Mouse (Mus musculus): ENCODE results near the gene Syne4. TPM values are rescaled to one million over a fixed set of nuclear protein-coding genes. Genes with fewer than 3 reads are reported as not detected.

Gene Syne4
- polyA plus RNA-seq, 1 experiment from 2014 or later: 13.0 TPM

GRCm38 (mm10) chr7:30323795-30324194, 9.2 kb downstream of the Syne4 start, which contains the start of gene Sdhaf1:
Gene Sdhaf1, minus strand, starts transcription at chr7:30323895.
- Histone ChIP-seq H3K4me1 (ENCODE audit: control insufficient read depth in 2 of 2, insufficient read depth in 2 of 2, low read length in 2 of 2) (peaks cover 8 to 27% of the 10 kb centered on the region in 2 experiments), H3K4me3 (ENCODE audit: control insufficient read depth in 1 of 2, insufficient read depth in 1 of 2, low read depth in 1 of 2, low read length in 2 of 2) (peak within 1 kb of the TSS; percentile 39 to 80; a peak in 3 of 4 replicates), H3K36me3 (ENCODE audit: control insufficient read depth, insufficient read depth, low read length) (no peaks in the 10 kb centered on the region), H3K27me3 (ENCODE audit: control insufficient read depth, insufficient read depth, low read length) (no peaks in the 10 kb centered on the region), H3K27ac (replicated peaks in 1 of 2; ENCODE audit: control insufficient read depth in 1 of 2, insufficient read depth in 1 of 2, low read depth in 2 of 2, low read length in 2 of 2) (peak within 1 kb of the TSS; percentile 86 to 92), H3K4me2 (ENCODE audit: low read length) (peak within 1 kb of the TSS; percentile 89), H3K9ac (ENCODE audit: low read length) (peak within 1 kb of the TSS; percentile 72), H3K9me3 (ENCODE audit: control insufficient read depth, low read length) (no peaks in the 10 kb centered on the region)
- WGBS: 79% methylated on average over 3 of the region's 3 CpGs
- no peak for ATAC-seq (ENCODE audit: insufficient number of reproducible peaks, insufficient read depth, low FRiP score, low read depth)

- WGBS: 75% methylated on average over 5 of the region's 5 CpGs
- no peak overlapping the region for H3K4me3 ChIP-seq (ENCODE audit: control insufficient read depth in 1 of 2, insufficient read depth in 1 of 2, low read depth in 1 of 2, low read length in 2 of 2)
- no peak for ATAC-seq (ENCODE audit: insufficient number of reproducible peaks, insufficient read depth, low FRiP score, low read depth)
- H3K27ac ChIP-seq (replicated peaks in 1 of 2; ENCODE audit: control insufficient read depth in 1 of 2, insufficient read depth in 1 of 2, low read depth in 2 of 2, low read length in 2 of 2): no peak overlapping the region
- no peak overlapping the region for H3K9ac ChIP-seq (ENCODE audit: low read length)
- H3K4me2 ChIP-seq (ENCODE audit: low read length): no peak overlapping the region
- peaks cover 8 to 27% of the 10 kb centered on the region in 2 experiments for H3K4me1 ChIP-seq (ENCODE audit: control insufficient read depth in 2 of 2, insufficient read depth in 2 of 2, low read length in 2 of 2)
- no peaks in the 10 kb centered on the region for H3K27me3 ChIP-seq (ENCODE audit: control insufficient read depth, insufficient read depth, low read length)
- no peaks in the 10 kb centered on the region for H3K9me3 ChIP-seq (ENCODE audit: control insufficient read depth, low read length)
- no peaks in the 10 kb centered on the region for H3K36me3 ChIP-seq (ENCODE audit: control insufficient read depth, insufficient read depth, low read length)
Measured at GRCm38 (mm10) chr7:30324300-30324944, 9.8 kb downstream of the Syne4 start.

GRCm38 (mm10) chr7:30325364-30325763, 10.8 kb downstream of the Syne4 start:
- H3K9me3 ChIP-seq (ENCODE audit: control insufficient read depth, low read length): no peaks in the 10 kb centered on the region
- 55% methylated on average over 2 of the region's 2 CpGs for WGBS
- H3K27me3 ChIP-seq (ENCODE audit: control insufficient read depth, insufficient read depth, low read length): no peaks in the 10 kb centered on the region
- H3K9ac ChIP-seq (ENCODE audit: low read length): no peak overlapping the region
- no peaks in the 10 kb centered on the region for H3K36me3 ChIP-seq (ENCODE audit: control insufficient read depth, insufficient read depth, low read length)
- no peak overlapping the region for H3K4me2 ChIP-seq (ENCODE audit: low read length)
- no peak for ATAC-seq (ENCODE audit: insufficient number of reproducible peaks, insufficient read depth, low FRiP score, low read depth)
- H3K4me3 ChIP-seq (ENCODE audit: control insufficient read depth in 1 of 2, insufficient read depth in 1 of 2, low read depth in 1 of 2, low read length in 2 of 2): no peak overlapping the region
- no peak overlapping the region for H3K27ac ChIP-seq (replicated peaks in 1 of 2; ENCODE audit: control insufficient read depth in 1 of 2, insufficient read depth in 1 of 2, low read depth in 2 of 2, low read length in 2 of 2)
- H3K4me1 ChIP-seq (ENCODE audit: control insufficient read depth in 2 of 2, insufficient read depth in 2 of 2, low read length in 2 of 2): peaks cover 8 to 27% of the 10 kb centered on the region in 2 experiments

GRCm38 (mm10) chr7:30326427-30326826, 11.8 kb downstream of the Syne4 start:
- no peak overlapping the region for H3K9ac ChIP-seq (ENCODE audit: low read length)
- H3K4me1 ChIP-seq (ENCODE audit: control insufficient read depth in 2 of 2, insufficient read depth in 2 of 2, low read length in 2 of 2): peaks cover 8 to 22% of the 10 kb centered on the region in 2 experiments
- 0 out of 4 replicates have a peak overlapping the region, but pooled peaks of 1 of the 2 experiments have one; percentile 77 for H3K27ac ChIP-seq (replicated peaks in 1 of 2; ENCODE audit: control insufficient read depth in 1 of 2, insufficient read depth in 1 of 2, low read depth in 2 of 2, low read length in 2 of 2)
- H3K9me3 ChIP-seq (ENCODE audit: control insufficient read depth, low read length): no peaks in the 10 kb centered on the region
- H3K36me3 ChIP-seq (ENCODE audit: control insufficient read depth, insufficient read depth, low read length): no peaks in the 10 kb centered on the region
- no peak for ATAC-seq (ENCODE audit: insufficient number of reproducible peaks, insufficient read depth, low FRiP score, low read depth)
- no peak overlapping the region for H3K4me3 ChIP-seq (ENCODE audit: control insufficient read depth in 1 of 2, insufficient read depth in 1 of 2, low read depth in 1 of 2, low read length in 2 of 2)
- no peaks in the 10 kb centered on the region for H3K27me3 ChIP-seq (ENCODE audit: control insufficient read depth, insufficient read depth, low read length)
- H3K4me2 ChIP-seq (ENCODE audit: low read length): no peak overlapping the region

GRCm38 (mm10) chr7:30327140-30327539, 12.5 kb downstream of the Syne4 start:
- Histone ChIP-seq H3K4me2 (ENCODE audit: low read length) (0 out of 2 replicates have a peak overlapping the region, but pooled peaks have one; percentile 6), H3K27me3 (ENCODE audit: control insufficient read depth, insufficient read depth, low read length) (no peaks in the 10 kb centered on the region), H3K4me3 (ENCODE audit: control insufficient read depth in 1 of 2, insufficient read depth in 1 of 2, low read depth in 1 of 2, low read length in 2 of 2) (no peak overlapping the region), H3K27ac (replicated peaks in 1 of 2; ENCODE audit: control insufficient read depth in 1 of 2, insufficient read depth in 1 of 2, low read depth in 2 of 2, low read length in 2 of 2) (peak overlapping the region; percentile 75 to 77), H3K4me1 (ENCODE audit: control insufficient read depth in 2 of 2, insufficient read depth in 2 of 2, low read length in 2 of 2) (peaks cover 11 to 22% of the 10 kb centered on the region in 2 experiments), H3K9me3 (ENCODE audit: control insufficient read depth, low read length) (no peaks in the 10 kb centered on the region), H3K9ac (ENCODE audit: low read length) (peak overlapping the region; percentile 53), H3K36me3 (ENCODE audit: control insufficient read depth, insufficient read depth, low read length) (no peaks in the 10 kb centered on the region)
- ATAC-seq (ENCODE audit: insufficient number of reproducible peaks, insufficient read depth, low FRiP score, low read depth): 0 out of 2 replicates have a peak, but pooled peaks have one; percentile 36
- WGBS: 48% methylated on average over 15 of the region's 15 CpGs

GRCm38 (mm10) chr7:30328379-30328778, 13.8 kb downstream of the Syne4 start:
- Histone ChIP-seq H3K27me3 (ENCODE audit: control insufficient read depth, insufficient read depth, low read length) (no peaks in the 10 kb centered on the region), H3K9me3 (ENCODE audit: control insufficient read depth, low read length) (no peaks in the 10 kb centered on the region), H3K4me3 (ENCODE audit: control insufficient read depth in 1 of 2, insufficient read depth in 1 of 2, low read depth in 1 of 2, low read length in 2 of 2) (no peak overlapping the region), H3K9ac (ENCODE audit: low read length) (no peak overlapping the region), H3K4me1 (ENCODE audit: control insufficient read depth in 2 of 2, insufficient read depth in 2 of 2, low read length in 2 of 2) (peaks cover 18 to 27% of the 10 kb centered on the region in 2 experiments), H3K4me2 (ENCODE audit: low read length) (no peak overlapping the region), H3K27ac (replicated peaks in 1 of 2; ENCODE audit: control insufficient read depth in 1 of 2, insufficient read depth in 1 of 2, low read depth in 2 of 2, low read length in 2 of 2) (peak overlapping the region in 1 of 2 experiments; percentile 77; a peak in 1 of 4 replicates), H3K36me3 (ENCODE audit: control insufficient read depth, insufficient read depth, low read length) (no peaks in the 10 kb centered on the region)
- no peak for ATAC-seq (ENCODE audit: insufficient number of reproducible peaks, insufficient read depth, low FRiP score, low read depth)
- WGBS: 48% methylated on average over 10 of the region's 10 CpGs

- H3K36me3 ChIP-seq (ENCODE audit: control insufficient read depth, insufficient read depth, low read length): no peaks in the 10 kb centered on the region
- H3K9me3 ChIP-seq (ENCODE audit: control insufficient read depth, low read length): no peaks in the 10 kb centered on the region
- peaks cover 18% of the 10 kb centered on the region for H3K27me3 ChIP-seq (ENCODE audit: control insufficient read depth, insufficient read depth, low read length)
- no peak for ATAC-seq (ENCODE audit: insufficient number of reproducible peaks, insufficient read depth, low FRiP score, low read depth)
- WGBS: 16% methylated on average over 13 of the region's 13 CpGs
- peak overlapping the region; percentile 19 for H3K4me2 ChIP-seq (ENCODE audit: low read length)
- H3K4me3 ChIP-seq (ENCODE audit: control insufficient read depth in 1 of 2, insufficient read depth in 1 of 2, low read depth in 1 of 2, low read length in 2 of 2): 0 out of 4 replicates have a peak overlapping the region, but pooled peaks of 1 of the 2 experiments have one; percentile 3
- H3K9ac ChIP-seq (ENCODE audit: low read length): no peak overlapping the region
- peaks cover 32 to 37% of the 10 kb centered on the region in 2 experiments for H3K4me1 ChIP-seq (ENCODE audit: control insufficient read depth in 2 of 2, insufficient read depth in 2 of 2, low read length in 2 of 2)
- 0 out of 4 replicates have a peak overlapping the region, but pooled peaks of 1 of the 2 experiments have one; percentile 83 for H3K27ac ChIP-seq (replicated peaks in 1 of 2; ENCODE audit: control insufficient read depth in 1 of 2, insufficient read depth in 1 of 2, low read depth in 2 of 2, low read length in 2 of 2)
Measured at GRCm38 (mm10) chr7:30331887-30332286, 17.3 kb downstream of the Syne4 start.
